Mouse (Mus musculus) CH12.LX (cell line): ENCODE data around the gene Rab5b. TPM values are rescaled to one million over a fixed set of nuclear protein-coding genes. Genes with fewer than 3 reads are reported as not detected.

ENCODE experiments used
- DNase-seq: peaks from one replicate; pipeline ENCODE4 v3.0.0-alpha.2; 2013; ENCODE audit errors: extremely low read depth
- H3K27ac ChIP-seq: 2 replicates; pipeline ENCODE4 v1.5.1; 2012; ENCODE audit warnings: low read depth, mild to moderate bottlenecking, control low read depth, moderate library complexity; ENCODE audit not compliant: insufficient read depth
- H3K27me3 ChIP-seq: replicated peaks from 2 replicates; pipeline ENCODE3; 2012; ENCODE audit warnings: inconsistent platforms
- H3K36me3 ChIP-seq, 2 experiments: replicated peaks in 1 of 2; 2 replicates each; pipeline versions ENCODE3 to v1.6.1; 2012; ENCODE audit warnings: inconsistent platforms in 1 of 2, low read length in 1 of 2, mild to moderate bottlenecking in 1 of 2, mixed read lengths in 1 of 2, moderate library complexity in 1 of 2; ENCODE audit not compliant: control insufficient read depth in 1 of 2, insufficient read depth in 1 of 2
- H3K4me1 ChIP-seq, 2 experiments: 2 replicates each; pipeline ENCODE4 v1.6.1; 2012; ENCODE audit warnings: inconsistent platforms in 1 of 2, moderate library complexity in 1 of 2; ENCODE audit not compliant: insufficient read depth in 2 of 2, control insufficient read depth in 1 of 2
- H3K4me2 ChIP-seq: 2 replicates; pipeline ENCODE4 v1.6.1; 2012; ENCODE audit warnings: low read depth, mild to moderate bottlenecking, control low read depth; ENCODE audit not compliant: poor library complexity, insufficient read depth, severe bottlenecking
- H3K4me3 ChIP-seq, 3 experiments: fragments of 150-350 bp in 1 of 3; sonication (generic) in 1 of 3; replicated peaks in 1 of 3; 2 replicates each; pipeline versions ENCODE3 to v1.5.1; 2011 to 2012; ENCODE audit warnings: low read depth in 2 of 3, low read length in 2 of 3, mild to moderate bottlenecking in 2 of 3, moderate library complexity in 2 of 3, control low read depth in 1 of 3, improper control_type of control experiment in 1 of 3, inconsistent platforms in 1 of 3, mixed read lengths in 1 of 3; ENCODE audit not compliant: poor library complexity in 1 of 3
- H3K79me2 ChIP-seq: replicated peaks from 2 replicates; pipeline ENCODE4 v1.6.1; 2012; ENCODE audit warnings: mild to moderate bottlenecking, moderate library complexity; ENCODE audit not compliant: control insufficient read depth, poor library complexity, insufficient read depth, severe bottlenecking; ENCODE audit errors: extremely low read depth
- H3K9ac ChIP-seq: 2 replicates; pipeline ENCODE4 v1.6.1; 2012; ENCODE audit warnings: low read depth, mild to moderate bottlenecking, control low read depth, moderate library complexity; ENCODE audit not compliant: insufficient read depth
- H3K9me3 ChIP-seq: replicated peaks from 2 replicates; pipeline ENCODE3; 2012; ENCODE audit warnings: low read length, inconsistent platforms, mixed read lengths
- BHLHE40 ChIP-seq: IDR thresholded peaks from 2 replicates; pipeline ENCODE4 v1.6.1; 2011; ENCODE audit warnings: mild to moderate bottlenecking, low read depth, low read length, improper control_type of control experiment
- CHD2 ChIP-seq: IDR thresholded peaks from 2 replicates; pipeline ENCODE4 v1.6.1; 2011; ENCODE audit warnings: low read length, improper control_type of control experiment
- CTCF ChIP-seq, 2 experiments: IDR thresholded peaks in 1 of 2; conservative IDR thresholded peaks in 1 of 2; 2 replicates each; pipeline ENCODE4 v1.5.1; 2011 to 2012; ENCODE audit warnings: low read depth in 2 of 2, low read length in 2 of 2, improper control_type of control experiment in 1 of 2, inconsistent platforms in 1 of 2, mild to moderate bottlenecking in 1 of 2, moderate library complexity in 1 of 2
- ELF1 ChIP-seq: IDR thresholded peaks from 2 replicates; pipeline ENCODE4 v1.6.1; 2014; ENCODE audit warnings: low read depth, mild to moderate bottlenecking, inconsistent platforms, low read length, improper control_type of control experiment
- EP300 ChIP-seq: IDR thresholded peaks from 2 replicates; pipeline ENCODE4 v1.6.1; 2011; ENCODE audit warnings: low read length, improper control_type of control experiment
- ETS1 ChIP-seq: conservative IDR thresholded peaks from 2 replicates; pipeline ENCODE4 v1.6.1; 2012; ENCODE audit warnings: low read depth, mild to moderate bottlenecking, inconsistent platforms, low read length, improper control_type of control experiment, moderate library complexity
- HCFC1 ChIP-seq: IDR thresholded peaks from 2 replicates; pipeline ENCODE4 v1.6.1; 2012; ENCODE audit warnings: low read depth, mild to moderate bottlenecking, inconsistent platforms, low read length, improper control_type of control experiment
- IRF4 ChIP-seq: IDR thresholded peaks from 2 replicates; pipeline ENCODE4 v1.6.1; 2014; ENCODE audit warnings: low read depth, mild to moderate bottlenecking, inconsistent platforms, low read length, improper control_type of control experiment
- JUN ChIP-seq: IDR thresholded peaks from 2 replicates; pipeline ENCODE4 v1.6.1; 2011; ENCODE audit warnings: low read depth, mild to moderate bottlenecking, low read length, improper control_type of control experiment, moderate library complexity; ENCODE audit not compliant: insufficient read depth
- JUND ChIP-seq: conservative IDR thresholded peaks from 2 replicates; pipeline ENCODE4 v1.6.1; 2011; ENCODE audit warnings: low read depth, low read length, improper control_type of control experiment
- KAT2A ChIP-seq: IDR thresholded peaks from 2 replicates; pipeline ENCODE4 v1.6.1; 2012; ENCODE audit warnings: low read length, improper control_type of control experiment, inconsistent platforms; ENCODE audit not compliant: insufficient replicate concordance
- MAFK ChIP-seq: IDR thresholded peaks from 2 replicates; pipeline ENCODE4 v1.6.1; 2011; ENCODE audit warnings: low read length, improper control_type of control experiment; ENCODE audit not compliant: insufficient replicate concordance
- MAX ChIP-seq: IDR thresholded peaks from 2 replicates; pipeline ENCODE4 v1.6.1; 2011; ENCODE audit warnings: low read length, improper control_type of control experiment
- MAZ ChIP-seq: IDR thresholded peaks from 2 replicates; pipeline ENCODE4 v1.6.1; 2012; ENCODE audit warnings: low read depth, mild to moderate bottlenecking, inconsistent platforms, low read length, improper control_type of control experiment, moderate library complexity
- MEF2A ChIP-seq: IDR thresholded peaks from 2 replicates; pipeline ENCODE4 v1.6.1; 2014; ENCODE audit warnings: low read depth, mild to moderate bottlenecking, inconsistent platforms, low read length, improper control_type of control experiment, borderline replicate concordance
- MXI1 ChIP-seq: IDR thresholded peaks from 2 replicates; pipeline ENCODE4 v1.6.1; 2011; ENCODE audit warnings: mild to moderate bottlenecking, low read depth, low read length, improper control_type of control experiment
- MYC ChIP-seq: IDR thresholded peaks from 2 replicates; pipeline ENCODE4 v1.6.1; 2011; ENCODE audit warnings: low read depth, mild to moderate bottlenecking, improper control_type of control experiment, low read length
- NELFE ChIP-seq: IDR thresholded peaks from 2 replicates; pipeline ENCODE4 v1.6.1; 2011; ENCODE audit warnings: low read depth, low read length, improper control_type of control experiment
- PAX5 ChIP-seq: IDR thresholded peaks from 2 replicates; pipeline ENCODE4 v1.6.1; 2012; ENCODE audit warnings: low read length, inconsistent platforms, mixed read lengths
- POLR2A ChIP-seq: IDR thresholded peaks from 2 replicates; pipeline ENCODE4 v1.6.1; 2011; ENCODE audit warnings: low read depth, mild to moderate bottlenecking, improper control_type of control experiment, low read length
- RAD21 ChIP-seq: IDR thresholded peaks from 2 replicates; pipeline ENCODE4 v1.6.1; 2011; ENCODE audit warnings: low read depth, mild to moderate bottlenecking, low read length, improper control_type of control experiment, moderate library complexity
- RCOR1 ChIP-seq: conservative IDR thresholded peaks from 2 replicates; pipeline ENCODE4 v1.6.1; 2012; ENCODE audit warnings: low read depth, mild to moderate bottlenecking, inconsistent platforms, low read length, improper control_type of control experiment
- SIN3A ChIP-seq: IDR thresholded peaks from 2 replicates; pipeline ENCODE4 v1.6.1; 2012; ENCODE audit warnings: low read length, improper control_type of control experiment, inconsistent platforms
- SMC3 ChIP-seq: IDR thresholded peaks from 2 replicates; pipeline ENCODE4 v1.6.1; 2011; ENCODE audit warnings: low read depth, low read length, improper control_type of control experiment
- TBP ChIP-seq: conservative IDR thresholded peaks from 2 replicates; pipeline ENCODE4 v1.6.1; 2011; ENCODE audit warnings: low read depth, low read length, improper control_type of control experiment
- TCF12 ChIP-seq: IDR thresholded peaks from 2 replicates; pipeline ENCODE4 v1.6.1; 2014; ENCODE audit warnings: low read depth, mild to moderate bottlenecking, inconsistent platforms, low read length, improper control_type of control experiment
- UBTF ChIP-seq: IDR thresholded peaks from 2 replicates; pipeline ENCODE4 v1.6.1; 2012; ENCODE audit warnings: low read depth, mild to moderate bottlenecking, inconsistent platforms, low read length, improper control_type of control experiment, moderate library complexity
- USF1 ChIP-seq: IDR thresholded peaks from 2 replicates; pipeline ENCODE4 v1.6.1; 2014; ENCODE audit warnings: low read depth, mild to moderate bottlenecking, inconsistent platforms, low read length, improper control_type of control experiment
- USF2 ChIP-seq: conservative IDR thresholded peaks from 2 replicates; pipeline ENCODE4 v1.6.1; 2011; ENCODE audit warnings: low read depth, low read length, improper control_type of control experiment
- ZC3H11A ChIP-seq: IDR thresholded peaks from 2 replicates; pipeline ENCODE4 v1.6.1; 2012; ENCODE audit warnings: low read depth, mild to moderate bottlenecking, inconsistent platforms, low read length, improper control_type of control experiment
- ZKSCAN1 ChIP-seq: IDR thresholded peaks from 2 replicates; pipeline ENCODE4 v1.6.1; 2012; ENCODE audit warnings: low read depth, inconsistent platforms, low read length, improper control_type of control experiment, borderline replicate concordance
- ZMIZ1 ChIP-seq: IDR thresholded peaks from 2 replicates; pipeline ENCODE4 v1.6.1; 2012; ENCODE audit warnings: low read depth, mild to moderate bottlenecking, inconsistent platforms, low read length, improper control_type of control experiment
- ZNF384 ChIP-seq: IDR thresholded peaks from 2 replicates; pipeline ENCODE4 v1.6.1; 2012; ENCODE audit warnings: low read depth, low read length, improper control_type of control experiment, inconsistent platforms
- dilution Hi-C: fragments of 300-500 bp; cut with MboI; formaldehyde crosslinking; loops from 2 replicates; pipeline ENCODE4 v1.14.3; 2020; ENCODE audit warnings: low sequenced_read_pairs; ENCODE audit not compliant: extremely low pct_unique_long_range_greater_than_20kb, extremely low pct_ligation_motif_present
- in situ Hi-C: fragments of 300-500 bp; cut with MboI; formaldehyde crosslinking; loops from 3 replicates; pipeline ENCODE4 v1.14.3; 2019; ENCODE audit warnings: low sequenced_read_pairs, low pct_ligation_motif_present, low pct_unique_long_range_greater_than_20kb, mixed read lengths
- polyA plus RNA-seq: library from polyadenylated mRNA; unstranded; fragments of >175 nt; gene quantifications from 2 replicates; pipeline ENCODE4 v1.2.1, GENCODE M21; 2012; ENCODE audit warnings: low read depth; ENCODE audit not compliant: insufficient read length
- total RNA-seq, 2 experiments: library from RNA; depleted of rRNA; stranded (reverse); fragments of 300-350 nt in 1 of 2; fragments of >200 nt in 1 of 2; gene quantifications; 2 replicates each; pipeline ENCODE4 v1.2.3; 2012 to 2014

The Rab5b gene
- total and polyA plus RNA-seq, 3 experiments: 20.4 to 34.4 (median 27.4) TPM

DNA sequence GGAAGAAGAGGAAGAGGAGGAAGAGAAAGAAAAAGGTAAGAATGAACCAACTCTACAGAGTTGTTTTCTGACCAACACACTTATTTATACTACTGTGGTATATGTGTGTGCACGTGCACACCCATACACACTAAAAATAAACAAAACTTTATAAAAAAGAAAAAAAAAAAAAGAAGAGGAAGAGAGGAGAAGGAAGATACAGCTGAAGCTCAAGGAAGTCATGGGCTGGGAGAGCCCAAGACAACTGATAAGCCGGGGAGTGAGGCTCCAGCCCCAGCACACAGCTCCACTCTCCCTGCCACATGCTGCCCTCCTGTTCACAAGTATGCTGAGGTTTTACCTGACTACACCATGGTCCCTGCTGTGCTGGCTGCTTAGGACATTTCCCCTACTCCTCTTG is 44.2 kb upstream of the Rab5b start:
- 0 out of 2 replicates have a peak, but pooled peaks cover 1% of the 10 kb centered on the region for H3K79me2 ChIP-seq
- no peak overlapping the region for H3K27ac ChIP-seq
- no peak for DNase-seq
- TF ChIP-seq ZC3H11A (no peak), CTCF (conservative IDR thresholded peaks at IDR 0.05 in 1 of 2, IDR thresholded peaks at IDR 0.05 in 1 of 2; ENCODE audit: low read depth in 2 of 2, low read length in 2 of 2) (no peak), MEF2A (no peak), SIN3A (no peak), UBTF (no peak), PAX5 (no peak), JUN (no peak), TCF12 (no peak), ZKSCAN1 (no peak), ELF1 (no peak), RCOR1 (no peak), HCFC1 (no peak), USF2 (no peak), MAFK (no peak), TBP (no peak)
- TF ChIP-seq, all 38 proteins: peak for 0
- in situ Hi-C loops: no loop called here
- dilution Hi-C loops: no loop called here
- H3K27me3 ChIP-seq: peaks cover 3% of the 10 kb centered on the region
- H3K4me2 ChIP-seq: no peak overlapping the region
- H3K36me3 ChIP-seq: peaks cover 0 to 3% of the 10 kb centered on the region in 2 experiments
- no peak overlapping the region for H3K9ac ChIP-seq
- H3K9me3 ChIP-seq: no peaks in the 10 kb centered on the region
- H3K4me1 ChIP-seq: peaks cover 6 to 38% of the 10 kb centered on the region in 2 experiments; a peak in 3 of 4 replicates
- no peak overlapping the region for H3K4me3 ChIP-seq

GRCm38 (mm10) chr10:128737435-128737834 is 41.4 kb upstream of the Rab5b start:
- in situ Hi-C loops: no loop called here
- Histone ChIP-seq H3K9ac (no peak overlapping the region), H3K79me2 (no peaks in the 10 kb centered on the region), H3K27me3 (no peaks in the 10 kb centered on the region), H3K4me3 (peak overlapping the region; percentile 6 to 30 (median 15)), H3K27ac (no peak overlapping the region), H3K4me2 (peak overlapping the region; percentile 39), H3K36me3 (peaks cover 17 to 19% of the 10 kb centered on the region in 2 experiments), H3K4me1 (peaks cover 6 to 20% of the 10 kb centered on the region in 2 experiments; a peak in 3 of 4 replicates), H3K9me3 (peaks cover 11% of the 10 kb centered on the region)
- peak; percentile 62 for DNase-seq
- dilution Hi-C loops: no loop called here
- no peak for TF ChIP-seq ZKSCAN1
- no peak for TF ChIP-seq CHD2
- TF ChIP-seq MXI1: peak; percentile 80
- peak; percentile 66 for TF ChIP-seq BHLHE40
- no peak for TF ChIP-seq RAD21
- no peak for TF ChIP-seq MAZ
- peak; percentile 82 for TF ChIP-seq USF1
- no peak for TF ChIP-seq CTCF (conservative IDR thresholded peaks at IDR 0.05 in 1 of 2, IDR thresholded peaks at IDR 0.05 in 1 of 2; ENCODE audit: low read depth in 2 of 2, low read length in 2 of 2)
- no peak for TF ChIP-seq IRF4
- no peak; the same call in 1 of the 2 replicates for TF ChIP-seq POLR2A
- TF ChIP-seq RCOR1: no peak
- TF ChIP-seq KAT2A: no peak
- peak; percentile 29; the same call in 1 of the 2 replicates for TF ChIP-seq SIN3A
- no peak for TF ChIP-seq ELF1
- no peak for TF ChIP-seq EP300
- no peak for TF ChIP-seq ETS1
- TF ChIP-seq NELFE: no peak
- no peak for TF ChIP-seq MEF2A
- no peak for TF ChIP-seq SMC3
- peak; percentile 61 for TF ChIP-seq USF2
- no peak for TF ChIP-seq ZNF384
- TF ChIP-seq JUND: no peak
- TF ChIP-seq ZC3H11A: no peak
- 0 out of 2 replicates have a peak, but pooled peaks have one; percentile 21 for TF ChIP-seq MYC
- TF ChIP-seq ZMIZ1: no peak
- peak; percentile 62; the same call in 1 of the 2 replicates for TF ChIP-seq MAX
